Mouse (Mus musculus) NIH3T3 (cell line): ENCODE data around the gene Gm44502.

Source experiments
- DNase-seq: peaks from one replicate; pipeline ENCODE4 v3.0.0-alpha.2; 2012; ENCODE audit warnings: low read depth

Gm44502 gene

GRCm38 (mm10) chr15:89399716-89400115 lies 29.8 kb downstream of the Gm44502 start:
- no peak for DNase-seq

DNA sequence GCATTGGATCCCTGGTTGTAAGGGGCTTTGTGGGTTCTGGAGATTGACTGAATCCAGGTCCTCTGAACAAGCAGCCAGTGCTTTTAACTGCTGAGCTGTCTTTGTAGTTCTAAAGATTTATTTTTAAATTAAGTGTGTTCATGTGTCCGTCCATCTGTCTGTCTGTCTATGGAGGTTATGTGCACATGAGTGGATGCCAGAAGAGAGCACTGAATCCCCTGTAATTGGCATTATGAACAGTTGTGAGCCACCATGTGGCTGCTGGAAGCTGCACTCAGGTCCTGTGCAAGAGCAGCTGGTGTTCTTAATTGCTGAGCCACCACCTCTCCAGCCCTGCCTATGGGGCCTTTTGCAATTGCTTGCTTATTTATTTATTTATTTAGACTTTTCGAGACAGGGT lies 31.4 kb downstream of the Gm44502 start:
- DNase-seq, result no peak

DNA sequence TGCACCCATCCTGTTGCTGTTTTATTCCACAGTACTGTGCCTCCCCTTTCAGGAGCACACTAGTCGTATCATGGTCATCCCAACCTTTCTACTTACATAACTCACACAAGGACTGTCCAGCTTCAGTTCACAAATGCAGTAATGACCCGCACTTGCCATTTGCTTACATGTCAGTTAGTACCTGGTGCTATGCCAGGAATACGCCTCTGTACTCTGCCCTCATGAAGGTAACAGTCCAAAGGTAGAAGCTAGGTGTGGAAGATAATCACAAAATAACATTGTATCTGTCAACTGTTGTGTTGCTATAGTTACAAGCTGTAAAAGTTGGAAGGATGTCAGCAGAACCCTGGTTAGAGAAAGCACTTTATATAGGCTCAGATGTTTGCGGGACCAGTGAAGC lies 32.6 kb downstream of the Gm44502 start:
- DNase-seq, result no peak

DNA sequence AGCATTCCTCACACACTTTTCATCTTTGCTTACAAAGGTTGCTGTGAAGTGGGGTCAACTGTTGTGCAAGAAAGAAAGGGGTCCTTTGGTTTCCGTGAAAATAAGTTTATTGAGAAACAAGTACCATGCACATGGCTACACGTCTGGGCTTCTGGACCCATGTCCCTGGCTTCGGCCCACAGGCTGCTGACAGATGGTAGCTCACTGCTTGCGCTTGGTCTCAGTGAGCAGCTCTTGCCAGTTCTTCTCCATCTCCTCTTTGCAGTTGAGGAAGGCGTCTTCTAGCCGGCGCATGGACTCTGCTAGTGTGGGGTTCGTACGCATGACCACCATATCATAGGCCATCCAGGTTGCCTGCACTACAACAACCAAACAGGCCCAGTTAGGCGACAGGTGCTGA lies 39.4 kb downstream of the Gm44502 start:
- no peak for DNase-seq

GRCm38 (mm10) chr15:89387127-89387526 lies 42.4 kb downstream of the Gm44502 start:
- DNase-seq, result no peak

GRCm38 (mm10) chr15:89384617-89385016 lies 44.9 kb downstream of the Gm44502 start, which contains the start of gene Klhdc7b:
TSS of gene Klhdc7b (plus strand) at chr15:89384917.
- no peak for DNase-seq

GRCm38 (mm10) chr15:89379429-89379828 lies 50.1 kb downstream of the Gm44502 start:
- DNase-seq, result no peak

DNA sequence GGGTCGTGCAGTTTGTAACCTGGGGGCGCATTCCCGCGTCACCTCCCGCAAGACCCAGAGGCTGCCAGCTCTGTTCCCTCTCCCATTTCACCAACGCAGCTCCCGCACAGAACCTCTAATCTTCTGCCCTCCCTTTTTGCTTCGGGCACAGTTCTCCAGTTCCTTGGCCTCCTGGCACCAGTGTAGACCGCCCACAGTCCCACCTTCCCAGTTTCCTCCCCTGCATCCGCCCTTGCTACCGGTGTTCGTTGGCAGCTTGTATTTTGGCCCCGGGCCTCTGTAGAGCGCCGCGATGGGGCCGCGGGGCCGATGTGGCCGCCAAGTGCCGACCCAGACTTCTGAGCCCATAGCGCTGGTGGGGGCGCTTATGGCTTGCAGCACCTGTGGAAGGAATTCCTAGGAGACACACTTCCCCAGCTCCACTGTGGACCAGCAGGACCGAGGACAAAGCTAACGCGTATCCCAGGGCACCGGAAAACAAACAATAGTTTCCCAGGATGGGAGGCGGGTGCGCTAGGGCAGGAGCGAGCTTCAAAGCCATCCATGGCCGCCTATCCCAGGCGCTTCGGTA lies 50.6 kb downstream of the Gm44502 start, which contains the start of gene Odf3b:
Odf3b (minus strand) TSS at position 452 of the 571 bp plus-strand sequence.
- DNase-seq, result no peak

GRCm38 (mm10) chr15:89377938-89378828 lies 51.3 kb downstream of the Gm44502 start:
- DNase-seq, result no peak

DNA sequence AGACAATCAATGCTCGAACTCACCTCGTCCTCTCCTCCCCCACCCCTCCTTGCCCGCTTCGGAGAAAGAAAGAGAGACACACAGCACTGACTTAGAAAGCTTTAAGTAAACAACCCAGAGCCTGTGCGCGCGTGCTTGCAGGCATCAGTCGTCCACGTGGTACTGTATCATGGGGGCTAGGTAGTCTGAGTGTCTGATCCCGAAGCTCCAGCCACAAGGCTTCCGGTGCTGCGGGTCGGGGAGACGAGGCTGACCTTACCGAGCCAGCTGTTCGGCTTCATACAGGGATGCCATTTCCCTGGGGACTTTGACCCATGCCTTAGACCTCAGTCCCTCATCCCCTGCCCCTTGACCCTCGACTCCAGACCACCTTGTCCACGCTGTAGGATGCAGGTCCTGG lies 52.1 kb downstream of the Gm44502 start:
- DNase-seq, result no peak

DNA sequence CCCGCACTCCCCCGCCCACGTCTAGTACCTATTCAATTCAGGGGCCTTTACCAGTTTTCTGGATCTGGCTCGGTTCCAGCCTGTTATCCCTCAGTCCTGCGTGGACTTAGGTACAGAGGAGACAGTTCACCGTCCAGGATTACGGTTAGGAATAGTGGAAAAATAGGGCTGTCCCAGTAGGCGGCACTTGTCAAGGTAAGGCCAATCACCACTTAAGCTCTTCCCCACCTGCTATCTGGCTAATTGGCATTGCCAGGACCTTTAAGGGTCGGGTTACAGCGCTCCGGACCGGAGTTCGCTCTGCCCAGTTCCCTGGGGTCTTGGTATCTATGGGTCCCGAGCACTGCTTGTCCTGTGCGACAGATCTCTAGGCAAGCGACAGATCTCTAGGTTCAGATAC lies 52.5 kb downstream of the Gm44502 start, which contains the start of gene Tymp:
Tymp (minus strand) TSS at position 83 of the 400 bp plus-strand sequence.
- DNase-seq, result no peak

- no peak for DNase-seq
These were observed 53.5 kb downstream of the Gm44502 start for GRCm38 (mm10) chr15:89376040-89376439.

DNA sequence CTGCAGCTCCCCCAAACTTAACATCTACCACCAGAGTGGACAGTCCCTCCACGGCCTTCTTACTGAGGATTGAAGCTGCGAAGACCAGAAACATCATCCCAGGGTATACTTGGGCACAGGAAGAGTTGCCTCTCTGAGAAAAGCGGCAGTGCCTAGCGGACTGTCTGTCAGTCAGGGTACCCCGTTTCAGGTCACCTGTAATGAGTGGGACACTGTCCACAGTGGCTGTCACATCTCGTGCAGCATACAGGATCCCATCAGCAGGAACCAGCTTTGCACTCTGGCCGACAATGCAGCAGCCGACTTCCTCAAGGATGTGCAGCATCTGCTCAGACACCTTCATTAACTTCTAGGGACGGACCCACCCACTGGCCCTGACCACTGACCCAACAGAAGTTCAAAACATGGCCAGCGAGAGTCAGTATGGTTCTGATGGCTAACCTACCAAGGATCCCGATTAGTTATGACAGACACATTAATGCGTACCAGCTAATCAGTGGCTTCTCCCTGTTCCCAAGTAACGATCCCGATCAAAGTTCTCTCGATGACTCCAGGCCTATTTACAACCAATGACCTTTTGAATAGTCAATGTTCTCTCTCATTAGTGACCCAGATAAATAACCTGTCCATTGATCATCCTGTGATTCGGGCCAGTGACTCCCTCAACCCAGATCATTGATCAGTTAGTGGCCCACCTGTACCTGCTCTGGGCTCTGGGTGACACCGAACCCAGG lies 54.5 kb downstream of the Gm44502 start:
- DNase-seq, result no peak

DNA sequence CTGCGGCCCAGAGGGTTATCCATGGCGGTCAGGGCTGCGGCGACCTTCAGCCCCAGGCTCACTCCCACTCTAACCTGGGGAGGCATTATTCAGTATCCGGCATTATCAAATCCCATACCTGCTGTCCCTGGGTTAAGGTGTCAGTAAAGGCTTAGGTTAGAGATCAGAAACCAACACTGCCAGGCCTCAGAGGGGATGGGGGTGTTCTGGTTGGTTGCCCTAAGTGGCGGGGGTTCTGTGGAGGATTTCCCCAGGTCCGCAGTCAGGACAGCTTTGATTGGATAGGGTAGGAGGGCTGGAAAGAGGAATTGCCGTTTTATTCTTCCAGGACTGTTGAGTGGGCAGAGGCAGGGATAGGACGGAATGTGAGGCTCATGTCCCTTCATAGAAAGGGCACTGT lies 55.2 kb downstream of the Gm44502 start:
- DNase-seq, result no peak

DNA sequence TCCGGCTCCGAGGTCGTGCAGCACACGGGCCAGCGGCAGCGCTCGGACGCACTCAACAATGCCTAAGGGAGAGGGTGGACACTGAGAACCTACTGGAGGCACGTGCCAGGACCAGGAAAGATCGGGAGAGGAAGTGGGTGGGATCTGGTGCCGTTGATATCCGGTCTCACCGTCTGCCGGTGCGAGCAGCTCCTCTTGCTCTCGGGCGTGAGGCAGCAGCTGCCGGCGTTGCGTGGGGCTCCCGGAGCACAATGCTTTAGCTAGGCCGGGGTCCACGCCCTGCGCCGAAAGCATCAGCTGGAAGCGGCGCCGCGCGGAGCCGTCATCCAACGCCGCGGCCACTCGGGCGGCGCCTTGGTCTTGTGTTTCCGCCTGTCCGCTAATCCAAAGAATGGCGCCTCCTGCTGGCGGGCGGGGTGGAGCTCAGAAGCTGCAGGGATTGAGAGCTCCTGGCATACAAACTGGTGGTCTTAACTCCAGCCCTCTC lies 55.7 kb downstream of the Gm44502 start, which contains the start of gene Sco2:
Sco2 (minus strand) TSS at position 85 of the 487 bp plus-strand sequence.
- DNase-seq, result peak; percentile 96

GRCm38 (mm10) chr15:89373027-89373761 lies 56.3 kb downstream of the Gm44502 start:
- DNase-seq, result peak; percentile 89

DNA sequence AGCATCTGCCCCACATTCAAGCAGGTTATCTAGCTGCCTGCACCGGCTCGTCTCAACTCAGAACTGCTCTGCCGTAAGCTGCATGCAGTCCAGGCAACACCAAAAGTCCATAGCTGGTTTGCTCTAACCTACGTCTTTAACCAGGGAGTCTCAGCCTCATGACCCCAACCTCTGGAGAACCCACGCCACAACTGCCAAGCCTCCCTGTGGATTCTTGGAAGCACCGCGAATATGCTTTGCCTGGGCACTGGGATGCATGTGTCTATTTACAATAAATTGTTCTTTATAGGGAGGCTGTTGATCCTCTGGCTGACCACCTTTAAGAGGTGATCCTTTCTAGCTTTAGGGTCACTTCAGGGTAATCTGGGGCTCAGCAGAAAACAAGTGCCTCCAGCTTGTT lies 57.0 kb downstream of the Gm44502 start:
- DNase-seq, result no peak

DNA sequence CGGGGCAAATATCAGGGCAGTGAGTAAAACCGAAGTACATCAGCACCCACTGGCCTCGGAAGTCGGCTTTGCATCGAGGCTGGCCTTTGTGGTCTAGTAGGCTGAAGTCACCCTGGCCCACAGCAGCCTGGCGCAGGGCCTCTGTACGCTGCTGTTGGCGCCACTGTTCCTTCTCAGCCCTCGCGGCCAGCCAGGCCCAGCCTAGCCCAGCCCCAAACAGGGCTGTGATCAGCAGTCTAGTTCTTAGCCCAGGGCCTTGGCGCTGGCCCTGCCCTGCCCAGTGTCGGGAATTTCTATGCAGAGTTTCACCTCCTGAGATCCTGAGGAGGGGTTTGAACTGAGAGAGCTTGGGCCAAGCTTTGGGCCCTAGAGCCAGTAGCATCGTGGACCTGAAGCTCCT lies 57.4 kb downstream of the Gm44502 start:
- DNase-seq, result no peak
